Mouse (Mus musculus) embryo, embryonic 10.5 days (tissue): ENCODE measurements around the gene Ptprg.

Experiments used
- DNase-seq: peaks from one replicate; pipeline ENCODE4 v3.0.0-alpha.2; 2015; ENCODE audit warnings: low spot score

The Ptprg gene

GRCm38 (mm10) chr14:11684104-11684503, 130.8 kb downstream of the Ptprg start:
- DNase-seq: no peak

- no peak for DNase-seq
Measured at GRCm38 (mm10) chr14:11687541-11687940, 134.2 kb downstream of the Ptprg start.

DNA sequence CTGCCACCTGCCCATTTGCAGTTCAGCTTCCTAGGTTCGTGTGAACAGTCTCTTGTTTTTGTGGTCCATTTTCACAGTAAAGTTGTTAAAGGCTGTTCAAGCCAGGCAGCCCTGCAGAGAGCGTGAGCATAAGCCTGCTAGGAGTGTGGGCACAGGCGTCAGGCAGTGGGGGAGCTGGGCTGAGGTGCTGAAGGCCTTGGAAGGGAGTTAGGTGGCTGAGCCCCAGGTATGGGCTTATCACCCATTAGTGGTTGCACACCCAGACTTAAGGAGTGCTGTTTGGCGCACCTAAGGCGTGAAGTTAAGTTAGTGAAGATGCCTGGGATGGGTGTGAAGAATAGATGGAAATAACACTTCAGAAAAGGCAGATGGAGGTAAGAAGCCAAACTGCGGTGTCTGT, 134.8 kb downstream of the Ptprg start:
- DNase-seq: no peak

- DNase-seq: no peak
Measured at GRCm38 (mm10) chr14:11690066-11690465, 136.7 kb downstream of the Ptprg start.

GRCm38 (mm10) chr14:11691531-11691930, 138.2 kb downstream of the Ptprg start:
- no peak for DNase-seq

GRCm38 (mm10) chr14:11698880-11699279, 145.5 kb downstream of the Ptprg start:
- no peak for DNase-seq

- DNase-seq: no peak
Measured at GRCm38 (mm10) chr14:11699654-11700053, 146.3 kb downstream of the Ptprg start.

- DNase-seq: no peak
Measured at GRCm38 (mm10) chr14:11701516-11702249, 148.4 kb downstream of the Ptprg start.

DNA sequence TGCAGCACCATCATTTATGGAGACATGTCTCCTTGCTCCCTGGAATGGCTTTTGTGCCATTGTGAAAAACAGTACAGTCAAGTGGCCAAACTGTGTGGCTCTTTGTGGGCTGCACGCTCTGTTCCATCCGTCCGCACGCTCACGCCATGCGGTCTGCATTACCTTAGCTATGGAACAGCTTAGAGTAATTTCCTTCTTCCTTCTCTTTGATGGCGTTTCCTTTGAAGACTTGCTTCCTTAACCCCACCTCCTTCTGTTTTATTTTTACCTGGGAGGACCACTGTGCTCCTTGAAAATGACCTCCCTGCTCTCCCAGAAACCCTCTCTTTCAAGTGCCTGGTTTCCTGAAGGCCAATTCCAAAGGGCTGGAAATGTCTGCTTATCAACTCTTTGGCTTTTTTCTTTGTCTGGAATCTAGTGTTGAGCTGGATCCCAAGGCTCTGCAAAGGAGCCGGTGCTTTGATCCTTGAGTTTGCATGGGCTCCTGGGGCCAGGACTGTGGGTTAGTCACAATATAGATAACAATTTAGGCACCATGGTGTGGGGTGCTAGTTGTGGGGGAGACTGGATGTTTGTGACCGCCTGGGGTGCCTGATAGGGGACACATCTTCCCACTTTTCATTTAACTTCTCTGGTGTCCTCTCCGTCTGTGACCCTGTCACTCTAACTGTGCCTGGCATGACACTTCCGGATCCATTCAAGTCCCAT, 149.6 kb downstream of the Ptprg start:
- peak; percentile 35 for DNase-seq

GRCm38 (mm10) chr14:11704871-11705270, 151.5 kb downstream of the Ptprg start:
- DNase-seq: no peak

GRCm38 (mm10) chr14:11709352-11709751, 156.0 kb downstream of the Ptprg start:
- DNase-seq: no peak

DNA sequence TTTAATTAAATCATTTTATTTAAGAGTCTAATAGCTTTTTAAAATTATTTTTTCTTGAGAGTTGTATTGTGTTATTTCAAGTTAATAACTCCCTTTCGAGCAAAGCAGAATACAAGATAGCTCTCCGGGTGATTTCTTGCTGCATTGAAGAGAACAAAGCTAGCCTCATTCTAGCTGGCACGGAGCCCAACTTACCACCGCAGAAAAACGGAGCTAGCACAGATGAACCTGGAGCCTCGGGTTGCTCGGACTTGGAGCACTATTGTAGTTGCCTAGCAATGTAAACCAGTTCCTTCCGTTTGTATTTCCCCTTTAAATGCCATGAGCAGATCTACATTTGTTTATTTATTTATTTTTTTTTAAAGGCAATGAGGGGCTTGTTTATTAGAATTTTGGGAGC, 156.5 kb downstream of the Ptprg start:
- DNase-seq: no peak

GRCm38 (mm10) chr14:11710410-11711122, 157.2 kb downstream of the Ptprg start:
- no peak for DNase-seq

- DNase-seq: no peak
Measured at GRCm38 (mm10) chr14:11712146-11712545, 158.8 kb downstream of the Ptprg start.

- DNase-seq: peak; percentile 34
Measured at GRCm38 (mm10) chr14:11716230-11716629, 162.9 kb downstream of the Ptprg start.

- DNase-seq: no peak
Measured at GRCm38 (mm10) chr14:11718201-11718600, 164.9 kb downstream of the Ptprg start.

DNA sequence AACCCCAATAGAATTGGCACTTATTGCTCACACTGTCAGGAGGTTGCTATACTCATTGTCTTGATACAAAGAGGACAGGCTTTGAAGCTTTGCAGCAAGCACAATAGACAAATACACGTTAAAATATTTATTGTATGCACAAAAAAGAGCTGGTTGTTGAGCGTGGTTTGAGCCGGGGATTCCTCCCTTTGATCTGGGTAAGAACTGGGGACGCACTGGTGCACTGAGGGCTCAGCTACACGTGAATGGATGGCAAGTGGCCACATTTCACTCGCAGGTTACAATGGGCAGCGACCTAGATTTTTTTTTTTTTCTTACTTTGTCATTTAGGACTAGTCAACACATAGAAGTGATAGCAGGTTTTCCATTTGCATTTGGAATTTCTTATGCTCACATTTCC, 165.9 kb downstream of the Ptprg start:
- no peak for DNase-seq

GRCm38 (mm10) chr14:11722101-11722500, 168.8 kb downstream of the Ptprg start:
- DNase-seq: no peak

DNA sequence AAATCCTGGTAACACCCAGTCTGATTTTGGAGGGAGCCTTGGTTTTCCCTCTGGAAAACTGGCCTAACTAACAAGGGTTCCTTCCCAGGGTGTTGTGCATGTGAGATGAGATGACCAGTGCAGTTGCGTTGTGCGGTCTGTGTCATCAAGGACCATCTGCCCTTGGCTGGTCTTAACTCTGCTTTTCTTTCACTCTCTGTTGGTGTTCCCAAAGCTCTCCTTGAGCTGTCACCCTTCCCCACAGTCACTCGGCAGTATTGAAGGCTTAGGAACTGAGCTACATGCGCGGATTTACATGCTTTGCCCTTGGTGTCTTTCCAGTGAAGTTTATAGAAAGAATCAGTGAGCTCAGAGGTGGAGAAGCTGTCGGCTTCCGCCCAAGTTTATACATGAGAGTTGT, 170.5 kb downstream of the Ptprg start:
- no peak for DNase-seq

DNA sequence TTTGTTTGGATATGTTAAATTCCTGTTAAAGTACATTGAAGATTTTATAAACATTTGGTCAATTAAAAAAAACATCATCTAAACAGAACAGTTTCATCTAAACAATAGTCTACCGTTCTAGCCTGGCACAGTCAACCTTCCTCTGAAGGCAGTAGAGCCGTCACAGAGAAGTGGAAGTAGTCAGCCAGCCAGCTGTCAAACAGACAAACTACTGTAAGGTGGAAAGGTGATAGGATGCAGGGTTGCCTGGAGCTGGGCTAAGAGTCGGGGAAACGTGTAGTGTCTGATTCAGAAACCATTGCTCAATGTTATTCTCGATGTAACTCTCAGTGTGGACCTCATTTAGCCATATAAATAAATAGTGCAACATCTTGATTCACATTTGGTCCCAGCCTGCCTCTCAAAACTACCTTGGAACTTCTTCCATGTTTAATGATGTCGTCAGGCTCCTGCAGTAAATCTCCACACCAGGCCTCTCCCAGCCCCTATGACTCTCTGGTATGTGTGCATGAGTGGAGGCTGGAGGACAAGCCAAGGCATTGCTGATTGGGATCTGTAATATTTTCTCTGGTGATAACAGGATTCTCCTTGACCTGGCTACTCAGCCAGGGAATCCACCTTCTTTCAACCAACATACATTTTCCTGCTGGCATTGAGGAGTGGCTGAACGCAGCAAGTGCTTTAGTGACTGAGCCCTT, 178.0 kb downstream of the Ptprg start:
- no peak for DNase-seq

DNA sequence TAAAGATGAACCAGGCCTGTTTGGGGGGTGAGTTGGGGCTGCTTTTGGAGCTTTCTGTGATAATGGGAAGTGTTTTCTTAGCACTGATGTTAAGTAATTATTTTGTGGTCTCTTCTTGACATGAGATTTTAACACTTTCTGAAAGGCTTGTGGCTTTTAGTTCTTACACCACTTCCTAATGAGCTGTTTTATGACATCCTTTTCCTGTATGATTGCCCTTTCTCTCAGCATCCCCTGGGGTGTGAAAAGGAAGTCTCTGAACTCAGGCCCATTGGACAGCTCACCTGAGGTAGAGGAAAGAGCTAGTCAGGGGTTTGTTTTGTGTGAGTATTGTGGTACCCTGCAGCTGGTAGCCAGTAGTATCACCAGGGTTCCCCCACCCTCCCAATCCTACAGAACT, 179.0 kb downstream of the Ptprg start:
- no peak for DNase-seq

- no peak for DNase-seq
Measured at GRCm38 (mm10) chr14:11743726-11744125, 190.4 kb downstream of the Ptprg start.
